Mouse (Mus musculus) E14TG2a.4 (cell line): ENCODE measurements around the gene Mccc1.

Experiments used
- CTCF ChIP-seq: conservative IDR thresholded peaks from 2 replicates; pipeline ENCODE4 v1.5.1; 2014; ENCODE audit warnings: low read length
- NANOG ChIP-seq: IDR thresholded peaks from 2 replicates; pipeline ENCODE4 v1.6.1; 2014; ENCODE audit warnings: borderline replicate concordance, low read length, mixed read lengths

DNA sequence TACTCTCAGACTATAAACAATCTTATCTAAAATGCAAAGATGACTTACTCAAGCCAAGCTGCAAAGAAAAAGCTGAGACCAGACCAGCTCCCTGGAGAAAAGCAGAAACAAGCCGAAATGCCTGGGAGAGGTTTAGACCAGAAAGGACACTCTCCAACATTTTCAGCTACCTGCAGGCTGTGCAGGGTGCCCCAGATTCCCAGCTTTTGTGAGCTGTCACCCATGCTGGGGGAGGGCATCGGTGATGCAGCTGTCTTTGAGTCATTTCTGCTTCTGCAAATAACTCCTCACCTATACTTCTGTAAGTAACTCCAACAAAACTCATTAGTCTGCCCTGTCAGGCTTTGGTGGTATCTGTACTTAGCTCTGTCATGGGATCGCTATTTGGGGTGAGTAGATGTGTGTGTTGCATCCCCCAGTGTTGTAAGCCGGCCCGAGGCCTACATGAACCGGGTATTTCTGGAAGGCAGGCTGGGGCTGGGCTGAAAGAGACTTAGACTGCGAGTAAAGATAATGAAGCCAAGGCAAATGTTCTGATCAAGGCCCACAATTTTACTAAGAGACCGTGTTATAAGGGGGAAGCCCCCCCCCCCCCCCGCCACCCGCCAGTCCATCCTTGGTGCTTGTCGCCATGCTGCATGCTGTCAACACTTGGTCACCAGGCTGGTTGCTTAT lies 45.4 kb downstream of the Mccc1 start:
- TF ChIP-seq CTCF = no peak
- no peak for TF ChIP-seq NANOG
